Mouse (Mus musculus) MEL (cell line): ENCODE measurements around the gene Clcn5.

Experiments
- CTCF ChIP-seq, 3 experiments: IDR thresholded peaks in 2 of 3; conservative IDR thresholded peaks in 1 of 3; 2 replicates each; pipeline ENCODE4 v1.5.1; 2011 to 2012; ENCODE audit warnings: low read length in 3 of 3, low read depth in 2 of 3, mild to moderate bottlenecking in 2 of 3, improper control_type of control experiment in 1 of 3, inconsistent platforms in 1 of 3, mixed read lengths in 1 of 3, moderate library complexity in 1 of 3; ENCODE audit not compliant: control insufficient read depth in 1 of 3, insufficient read depth in 1 of 3, poor library complexity in 1 of 3, severe bottlenecking in 1 of 3
- ELF1 ChIP-seq: IDR thresholded peaks from 2 replicates; pipeline ENCODE4 v1.6.1; 2014; ENCODE audit warnings: low read depth, mild to moderate bottlenecking, inconsistent platforms, low read length, improper control_type of control experiment, moderate library complexity
- EP300 ChIP-seq, 2 experiments: IDR thresholded peaks; 2 replicates each; pipeline ENCODE4 v1.6.1; 2011; ENCODE audit warnings: improper control_type of control experiment in 2 of 2, low read length in 2 of 2, low read depth in 1 of 2, mild to moderate bottlenecking in 1 of 2
- GATA1 ChIP-seq: IDR thresholded peaks from 2 replicates; pipeline ENCODE4 v1.6.1; 2011; ENCODE audit warnings: low read depth, low read length, improper control_type of control experiment
- MAZ ChIP-seq: IDR thresholded peaks from 2 replicates; pipeline ENCODE4 v1.6.1; 2012; ENCODE audit warnings: low read depth, mild to moderate bottlenecking, inconsistent platforms, low read length, improper control_type of control experiment
- NRF1 ChIP-seq: IDR thresholded peaks from 2 replicates; pipeline ENCODE4 v1.6.1; 2014; ENCODE audit warnings: low read depth, mild to moderate bottlenecking, inconsistent platforms, low read length, improper control_type of control experiment, moderate library complexity; ENCODE audit not compliant: poor library complexity, insufficient read depth, severe bottlenecking
- POLR2A ChIP-seq, 2 experiments: IDR thresholded peaks; 2 replicates each; pipeline ENCODE4 v1.6.1; 2011 to 2012; ENCODE audit warnings: low read length in 2 of 2, mild to moderate bottlenecking in 2 of 2, control low read depth in 1 of 2, improper control_type of control experiment in 1 of 2, low read depth in 1 of 2, moderate library complexity in 1 of 2; ENCODE audit not compliant: control insufficient read depth in 1 of 2, insufficient read depth in 1 of 2, poor library complexity in 1 of 2
- POLR2AphosphoS5 ChIP-seq: IDR thresholded peaks from 2 replicates; pipeline ENCODE4 v1.6.1; 2012; ENCODE audit warnings: low read depth, borderline replicate concordance, mild to moderate bottlenecking, inconsistent platforms, low read length, moderate library complexity, mixed read lengths
- SMC3 ChIP-seq: IDR thresholded peaks from 2 replicates; pipeline ENCODE4 v1.6.1; 2011; ENCODE audit warnings: low read depth, low read length, improper control_type of control experiment
- UBTF ChIP-seq: IDR thresholded peaks from 2 replicates; pipeline ENCODE4 v1.6.1; 2012; ENCODE audit warnings: low read depth, mild to moderate bottlenecking, inconsistent platforms, low read length, improper control_type of control experiment, moderate library complexity, borderline replicate concordance; ENCODE audit not compliant: insufficient read depth
- USF1 ChIP-seq: IDR thresholded peaks from 2 replicates; pipeline ENCODE4 v1.6.1; 2014; ENCODE audit warnings: low read depth, mild to moderate bottlenecking, inconsistent platforms, low read length, improper control_type of control experiment, moderate library complexity
- USF2 ChIP-seq, 2 experiments: IDR thresholded peaks; 2 replicates each; pipeline ENCODE4 v1.6.1; 2011 to 2012; ENCODE audit warnings: improper control_type of control experiment in 2 of 2, low read length in 2 of 2, borderline replicate concordance in 1 of 2, inconsistent platforms in 1 of 2, low read depth in 1 of 2, mild to moderate bottlenecking in 1 of 2; ENCODE audit not compliant: insufficient read depth in 1 of 2
- ZC3H11A ChIP-seq: IDR thresholded peaks from 2 replicates; pipeline ENCODE4 v1.6.1; 2012; ENCODE audit warnings: low read depth, mild to moderate bottlenecking, inconsistent platforms, low read length, improper control_type of control experiment
- ZKSCAN1 ChIP-seq: IDR thresholded peaks from 2 replicates; pipeline ENCODE4 v1.6.1; 2012; ENCODE audit warnings: low read depth, mild to moderate bottlenecking, inconsistent platforms, low read length, improper control_type of control experiment, moderate library complexity

DNA sequence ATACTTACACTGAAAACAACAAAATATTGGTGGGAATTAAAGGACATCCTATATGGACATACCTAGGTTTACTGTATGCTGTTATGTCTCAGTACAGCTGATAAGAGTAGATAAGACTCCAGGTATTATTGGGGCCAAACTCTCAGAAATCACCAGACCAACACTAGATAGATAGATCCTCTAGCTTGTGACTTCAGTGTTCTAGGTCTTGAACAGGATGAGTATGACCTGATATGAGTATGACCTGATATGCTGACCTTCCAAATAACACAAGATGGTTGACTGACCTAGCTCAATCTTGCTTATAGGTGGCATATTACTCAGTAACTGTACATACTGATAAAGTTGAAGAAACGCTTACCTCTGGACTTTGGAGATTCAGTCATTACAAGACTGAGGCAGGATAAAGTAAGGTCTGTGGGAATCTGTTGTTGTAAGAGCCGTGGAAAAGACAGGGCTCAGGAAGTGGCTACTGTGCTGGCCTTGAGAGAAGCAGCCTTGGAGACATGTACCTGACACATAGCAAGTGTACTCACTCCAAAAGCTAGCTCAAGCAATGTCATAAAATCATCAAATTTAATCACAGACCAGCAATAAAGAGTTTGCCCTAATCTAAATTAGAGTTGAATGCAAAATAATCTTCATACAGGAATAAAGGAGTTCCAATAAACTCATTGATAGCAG, 32.0 kb downstream of the Clcn5 start:
- TF ChIP-seq CTCF (IDR thresholded peaks at IDR 0.05 in 2 of 3, conservative IDR thresholded peaks at IDR 0.05 in 1 of 3; ENCODE audit: control insufficient read depth in 1 of 3, insufficient read depth in 1 of 3, low read depth in 2 of 3, low read length in 3 of 3, poor library complexity in 1 of 3, severe bottlenecking in 1 of 3) (no peak), GATA1 (no peak), NRF1 (no peak), ZKSCAN1 (no peak), EP300 (IDR thresholded peaks at IDR 0.05; ENCODE audit: low read depth in 1 of 2, low read length in 2 of 2) (no peak), POLR2A (IDR thresholded peaks at IDR 0.05; ENCODE audit: control insufficient read depth in 1 of 2, insufficient read depth in 1 of 2, low read depth in 1 of 2, low read length in 2 of 2, poor library complexity in 1 of 2) (no peak), ELF1 (no peak), UBTF (no peak), SMC3 (no peak), USF2 (IDR thresholded peaks at IDR 0.05; ENCODE audit: borderline replicate concordance in 1 of 2, insufficient read depth in 1 of 2, low read depth in 1 of 2, low read length in 2 of 2) (no peak), ZC3H11A (no peak), USF1 (no peak), MAZ (no peak), POLR2AphosphoS5 (no peak)
